Mouse (Mus musculus): ENCODE measurements around the gene Fam19a3. TPM values are rescaled to one million over a fixed set of nuclear protein-coding genes. Genes with fewer than 3 reads are reported as not detected.

The Fam19a3 gene
- polyA plus RNA-seq, 1 experiment from 2014 or later: 0.20 TPM

GRCm38 (mm10) chr3:104785284-104785683 lies 3.6 kb upstream of the Fam19a3 start:
- Histone ChIP-seq H3K36me3 (ENCODE audit: insufficient read depth, low read length) (no peaks in the 10 kb centered on the region), H3K27me3 (ENCODE audit: insufficient read depth, low read length) (peaks cover 10% of the 10 kb centered on the region; the same call in 1 of the 2 replicates), H3K27ac (ENCODE audit: low read length) (no peak overlapping the region), H3K9ac (replicated peaks; ENCODE audit: low read length) (no peak overlapping the region), H3K9me3 (ENCODE audit: low read length) (no peaks in the 10 kb centered on the region), H3K4me1 (ENCODE audit: insufficient read depth, low read length) (peaks cover 38% of the 10 kb centered on the region), H3K4me3 (ENCODE audit: low read length) (no peak overlapping the region), H3K4me2 (replicated peaks; ENCODE audit: low read depth, low read length) (no peak overlapping the region)
- no peak for ATAC-seq (ENCODE audit: low FRiP score, low TSS enrichment)
- WGBS: 88% methylated on average over 6 of the region's 6 CpGs

GRCm38 (mm10) chr3:104783971-104784500 lies 2.4 kb upstream of the Fam19a3 start:
- no peaks in the 10 kb centered on the region for H3K36me3 ChIP-seq (ENCODE audit: insufficient read depth, low read length)
- no peak overlapping the region for H3K4me3 ChIP-seq (ENCODE audit: low read length)
- 45% methylated on average over 14 of the region's 14 CpGs for WGBS
- H3K9me3 ChIP-seq (ENCODE audit: low read length): no peaks in the 10 kb centered on the region
- no peak overlapping the region for H3K4me2 ChIP-seq (replicated peaks; ENCODE audit: low read depth, low read length)
- no peak overlapping the region for H3K9ac ChIP-seq (replicated peaks; ENCODE audit: low read length)
- H3K27ac ChIP-seq (ENCODE audit: low read length): no peak overlapping the region
- H3K4me1 ChIP-seq (ENCODE audit: insufficient read depth, low read length): peaks cover 27% of the 10 kb centered on the region
- peaks cover 17% of the 10 kb centered on the region for H3K27me3 ChIP-seq (ENCODE audit: insufficient read depth, low read length)
- no peak for ATAC-seq (ENCODE audit: low FRiP score, low TSS enrichment)

DNA sequence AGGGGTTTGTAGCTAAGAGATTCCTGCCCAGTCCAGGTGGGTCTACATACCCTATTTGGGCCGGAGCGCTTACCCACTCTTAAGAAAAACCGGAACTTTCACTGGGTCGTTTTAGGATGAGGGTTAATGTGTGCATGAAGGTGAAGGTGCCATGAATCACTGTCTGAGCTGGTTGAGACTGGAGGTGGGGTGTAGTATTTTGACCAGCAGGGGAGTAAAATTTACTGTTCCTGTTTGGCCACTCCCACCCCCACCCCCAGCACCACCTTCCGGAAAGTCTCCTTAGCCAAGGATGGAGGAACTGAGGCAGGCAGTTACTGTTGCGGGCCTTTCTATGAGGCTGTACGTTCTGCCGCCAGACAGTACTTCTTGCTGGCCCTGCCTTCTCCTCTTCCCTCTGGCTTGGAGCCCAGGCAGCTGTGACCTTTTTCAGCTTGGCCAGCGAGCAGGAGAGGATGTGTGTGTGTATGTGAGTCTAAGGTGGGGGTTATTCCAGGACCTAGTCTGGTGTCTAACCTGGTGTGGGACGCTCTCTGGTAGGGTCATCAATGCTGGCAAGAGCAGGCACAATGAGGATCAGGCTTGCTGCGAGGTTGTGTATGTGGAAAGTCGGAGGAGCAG lies 531 bp upstream of the Fam19a3 start:
- Histone ChIP-seq H3K4me3 (ENCODE audit: low read length) (peak overlapping the region; percentile 56), H3K27me3 (ENCODE audit: insufficient read depth, low read length) (peaks cover 34% of the 10 kb centered on the region), H3K9ac (replicated peaks; ENCODE audit: low read length) (no peak overlapping the region; the same call in 1 of the 2 replicates), H3K4me1 (ENCODE audit: insufficient read depth, low read length) (peaks cover 23% of the 10 kb centered on the region), H3K4me2 (replicated peaks; ENCODE audit: low read depth, low read length) (peak overlapping the region; percentile 97), H3K36me3 (ENCODE audit: insufficient read depth, low read length) (no peaks in the 10 kb centered on the region), H3K9me3 (ENCODE audit: low read length) (no peaks in the 10 kb centered on the region), H3K27ac (ENCODE audit: low read length) (no peak overlapping the region)
- WGBS: 18% methylated on average over 12 of the region's 12 CpGs
- ATAC-seq (ENCODE audit: low FRiP score, low TSS enrichment): peak; percentile 21; the same call in 1 of the 2 replicates

DNA sequence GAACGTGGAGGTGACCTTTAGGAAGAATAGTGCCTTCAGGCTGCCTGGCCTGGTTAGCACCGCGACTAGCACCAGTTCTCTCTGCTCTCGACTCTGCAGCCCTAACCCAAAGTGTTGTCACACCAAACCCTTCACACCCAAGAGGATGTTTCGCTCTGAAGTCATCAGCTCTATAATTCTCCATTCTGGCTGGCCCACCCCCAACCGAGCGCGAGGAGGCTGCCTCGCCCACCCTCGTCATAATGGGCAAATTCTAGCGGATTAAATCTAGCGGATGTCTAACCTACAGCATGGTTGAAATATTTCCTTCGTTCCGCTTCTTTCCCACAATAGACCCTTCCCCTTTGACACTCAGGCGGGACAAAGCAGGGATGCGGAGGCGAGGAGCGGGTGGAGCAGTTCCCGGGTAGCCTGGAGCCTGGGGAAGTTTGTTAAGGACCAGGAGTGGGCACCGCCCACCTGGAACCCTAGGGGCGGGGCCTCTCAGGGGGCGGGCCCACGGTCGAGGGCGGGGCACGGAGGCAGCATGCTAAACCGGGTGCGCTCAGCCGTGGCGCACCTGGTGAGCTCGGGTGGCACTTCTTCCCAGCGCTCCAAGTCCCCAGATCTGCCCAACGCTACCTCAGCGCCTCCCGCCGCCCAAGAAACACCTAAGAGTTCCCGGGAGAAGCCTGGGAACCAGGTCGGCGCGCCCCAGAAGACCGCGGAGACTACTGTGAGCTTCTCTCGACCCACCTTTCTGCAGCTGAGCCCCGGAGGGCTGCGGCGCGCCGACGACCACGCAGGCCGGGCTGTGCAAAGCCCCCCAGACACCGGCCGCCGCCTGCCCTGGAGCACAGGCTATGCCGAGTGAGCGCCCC lies 849 bp downstream of the Fam19a3 start, which contains the start of gene Ppm1j:
Gene Ppm1j (plus strand): TSS at position 496 of the 860 bp plus-strand sequence.
- Histone ChIP-seq H3K9me3 (ENCODE audit: low read length) (no peaks in the 10 kb centered on the region), H3K4me3 (ENCODE audit: low read length) (peak within 1 kb of the TSS; percentile 56), H3K9ac (replicated peaks; ENCODE audit: low read length) (peak within 1 kb of the TSS; percentile 60), H3K27me3 (ENCODE audit: insufficient read depth, low read length) (peaks cover 47% of the 10 kb centered on the region), H3K4me2 (replicated peaks; ENCODE audit: low read depth, low read length) (peak within 1 kb of the TSS; percentile 97), H3K27ac (ENCODE audit: low read length) (no peak within 1 kb of the TSS), H3K4me1 (ENCODE audit: insufficient read depth, low read length) (peaks cover 23% of the 10 kb centered on the region), H3K36me3 (ENCODE audit: insufficient read depth, low read length) (no peaks in the 10 kb centered on the region)
- under 1% methylated on average over 54 of the region's 56 CpGs for WGBS
- peak; percentile 77 for ATAC-seq (ENCODE audit: low FRiP score, low TSS enrichment)

DNA sequence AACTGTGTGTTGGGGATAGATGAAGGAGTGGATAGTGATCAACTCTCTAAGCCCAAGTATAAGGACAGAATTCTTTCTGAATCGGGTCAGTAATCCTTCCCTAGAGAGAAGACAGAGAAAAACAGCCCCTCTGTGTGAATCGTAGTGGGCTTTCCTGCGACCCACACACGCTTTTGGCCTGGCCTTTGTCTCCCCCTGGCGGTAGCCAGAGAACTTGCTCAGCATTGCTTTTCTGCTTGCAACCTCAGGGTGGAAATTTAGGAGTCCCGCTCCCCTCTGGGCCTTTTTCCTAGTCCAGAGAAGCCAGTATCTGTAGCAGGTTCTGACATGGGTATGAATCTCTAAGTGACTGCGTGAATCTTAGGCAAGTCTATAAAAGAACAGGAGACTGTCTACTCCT lies 1.7 kb downstream of the Fam19a3 start:
- H3K9me3 ChIP-seq (ENCODE audit: low read length): no peaks in the 10 kb centered on the region
- no peak overlapping the region for H3K4me3 ChIP-seq (ENCODE audit: low read length)
- H3K9ac ChIP-seq (replicated peaks; ENCODE audit: low read length): no peak overlapping the region
- H3K4me2 ChIP-seq (replicated peaks; ENCODE audit: low read depth, low read length): no peak overlapping the region
- no peak for ATAC-seq (ENCODE audit: low FRiP score, low TSS enrichment)
- no peak overlapping the region for H3K27ac ChIP-seq (ENCODE audit: low read length)
- H3K4me1 ChIP-seq (ENCODE audit: insufficient read depth, low read length): peaks cover 23% of the 10 kb centered on the region
- no peaks in the 10 kb centered on the region for H3K36me3 ChIP-seq (ENCODE audit: insufficient read depth, low read length)
- WGBS: 3% methylated on average over 7 of the region's 7 CpGs
- H3K27me3 ChIP-seq (ENCODE audit: insufficient read depth, low read length): peaks cover 47% of the 10 kb centered on the region

GRCm38 (mm10) chr3:104777342-104777741 lies 4.3 kb downstream of the Fam19a3 start:
- Histone ChIP-seq H3K27me3 (ENCODE audit: insufficient read depth, low read length) (peaks cover 37% of the 10 kb centered on the region), H3K27ac (ENCODE audit: low read length) (no peak overlapping the region), H3K4me3 (ENCODE audit: low read length) (peak overlapping the region; percentile 38), H3K36me3 (ENCODE audit: insufficient read depth, low read length) (no peaks in the 10 kb centered on the region), H3K9ac (replicated peaks; ENCODE audit: low read length) (no peak overlapping the region; the same call in 1 of the 2 replicates), H3K4me1 (ENCODE audit: insufficient read depth, low read length) (peaks cover 19% of the 10 kb centered on the region), H3K9me3 (ENCODE audit: low read length) (no peaks in the 10 kb centered on the region), H3K4me2 (replicated peaks; ENCODE audit: low read depth, low read length) (peak overlapping the region; percentile 52)
- no peak for ATAC-seq (ENCODE audit: low FRiP score, low TSS enrichment)
- 2% methylated on average over 20 of the region's 20 CpGs for WGBS

GRCm38 (mm10) chr3:104773301-104773700 lies 8.3 kb downstream of the Fam19a3 start:
- no peak overlapping the region for H3K4me2 ChIP-seq (replicated peaks; ENCODE audit: low read depth, low read length)
- no peaks in the 10 kb centered on the region for H3K36me3 ChIP-seq (ENCODE audit: insufficient read depth, low read length)
- no peaks in the 10 kb centered on the region for H3K9me3 ChIP-seq (ENCODE audit: low read length)
- H3K9ac ChIP-seq (replicated peaks; ENCODE audit: low read length): no peak overlapping the region
- 0 out of 2 replicates have a peak, but pooled peaks cover 3% of the 10 kb centered on the region for H3K4me1 ChIP-seq (ENCODE audit: insufficient read depth, low read length)
- H3K4me3 ChIP-seq (ENCODE audit: low read length): no peak overlapping the region
- WGBS: 57% methylated on average over 7 of the region's 7 CpGs
- H3K27me3 ChIP-seq (ENCODE audit: insufficient read depth, low read length): peaks cover 22% of the 10 kb centered on the region
- no peak for ATAC-seq (ENCODE audit: low FRiP score, low TSS enrichment)
- H3K27ac ChIP-seq (ENCODE audit: low read length): no peak overlapping the region

DNA sequence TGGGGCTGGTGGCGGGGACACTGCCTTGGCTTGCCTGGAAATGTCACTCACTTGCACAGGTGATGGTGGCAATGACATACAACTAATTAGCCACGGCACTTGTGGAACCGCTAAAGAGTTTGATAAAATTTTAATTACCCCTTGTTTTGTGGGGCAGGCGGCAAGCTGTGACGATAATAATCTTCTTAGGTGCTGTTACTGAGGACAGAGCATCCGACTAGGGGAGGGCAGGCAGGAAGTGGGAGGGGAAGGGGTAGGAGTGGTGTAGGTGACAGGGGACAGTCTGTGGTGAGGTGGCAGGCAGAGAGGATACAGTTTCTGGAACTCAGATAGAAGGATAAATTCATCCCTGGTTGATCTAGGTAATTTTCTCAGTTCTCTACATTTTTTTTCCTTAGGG lies 10.2 kb downstream of the Fam19a3 start:
- Histone ChIP-seq H3K27me3 (ENCODE audit: insufficient read depth, low read length) (peaks cover 5% of the 10 kb centered on the region), H3K9ac (replicated peaks; ENCODE audit: low read length) (no peak overlapping the region), H3K27ac (ENCODE audit: low read length) (no peak overlapping the region), H3K9me3 (ENCODE audit: low read length) (no peaks in the 10 kb centered on the region), H3K4me3 (ENCODE audit: low read length) (no peak overlapping the region), H3K4me2 (replicated peaks; ENCODE audit: low read depth, low read length) (no peak overlapping the region), H3K36me3 (ENCODE audit: insufficient read depth, low read length) (no peaks in the 10 kb centered on the region), H3K4me1 (ENCODE audit: insufficient read depth, low read length) (no peaks in the 10 kb centered on the region)
- 41% methylated on average over 6 of the region's 6 CpGs for WGBS
- no peak for ATAC-seq (ENCODE audit: low FRiP score, low TSS enrichment)

- no peak for ATAC-seq (ENCODE audit: low FRiP score, low TSS enrichment)
- H3K27ac ChIP-seq (ENCODE audit: low read length): no peak overlapping the region
- no peaks in the 10 kb centered on the region for H3K36me3 ChIP-seq (ENCODE audit: insufficient read depth, low read length)
- H3K9ac ChIP-seq (replicated peaks; ENCODE audit: low read length): no peak overlapping the region
- no peaks in the 10 kb centered on the region for H3K4me1 ChIP-seq (ENCODE audit: insufficient read depth, low read length)
- no peak overlapping the region for H3K4me2 ChIP-seq (replicated peaks; ENCODE audit: low read depth, low read length)
- H3K4me3 ChIP-seq (ENCODE audit: low read length): no peak overlapping the region
- WGBS: 45% methylated on average over 3 of the region's 3 CpGs
- H3K9me3 ChIP-seq (ENCODE audit: low read length): no peaks in the 10 kb centered on the region
- H3K27me3 ChIP-seq (ENCODE audit: insufficient read depth, low read length): no peaks in the 10 kb centered on the region
Measured at GRCm38 (mm10) chr3:104770918-104771317, 10.7 kb downstream of the Fam19a3 start.
